Mouse (Mus musculus) adrenal gland, adult (tissue): ENCODE measurements around the gene Fev.
A peak's percentile ranks its signal among the peaks of the same experiment; 100 is the strongest.

ENCODE experiments used
- DNase-seq, 2 experiments: peaks; one replicate each; pipeline ENCODE4 v3.0.0; 2022 to 2023; ENCODE audit warnings: low spot score in 1 of 2; ENCODE audit not compliant: inconsistent age in 2 of 2

Fev gene

DNA sequence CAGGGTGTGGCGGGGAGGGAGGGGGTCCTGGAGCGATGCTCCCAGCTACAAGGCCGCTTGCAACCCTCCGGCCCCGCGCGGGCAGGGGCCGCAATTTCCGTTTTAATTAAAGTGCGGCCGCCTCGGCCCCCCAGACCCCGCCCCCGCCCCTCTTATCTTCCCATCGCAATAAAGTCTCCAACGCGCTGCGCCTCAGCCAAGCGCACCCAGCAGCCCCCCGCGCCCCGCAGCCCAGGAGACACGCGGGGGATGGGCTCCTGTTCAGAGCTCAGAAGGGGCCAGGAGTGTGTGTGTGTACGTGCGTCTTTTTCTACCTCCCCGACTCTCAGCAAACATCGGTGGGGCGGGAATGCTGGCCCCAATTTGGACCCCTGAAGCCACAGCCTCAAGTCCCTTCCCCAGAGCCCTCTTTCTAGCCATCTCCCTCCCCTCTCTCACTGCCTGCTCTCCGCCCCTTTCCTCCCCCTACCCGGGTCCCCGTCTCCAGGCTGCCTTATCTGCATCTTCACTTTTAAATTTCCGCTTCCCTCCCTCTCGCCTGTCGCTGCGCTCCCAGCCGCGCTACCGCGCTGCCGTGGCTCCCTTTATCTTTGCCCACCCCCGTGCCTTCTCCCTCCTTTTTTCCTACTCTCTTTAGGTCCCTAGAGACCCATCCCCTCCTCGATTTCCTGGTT is at the start of gene Fev:
Gene Fev, minus strand, starts transcription at position 51 of the 674 bp plus-strand sequence.
- DNase-seq, result peak in 1 of 2 experiments; percentile 28

DNA sequence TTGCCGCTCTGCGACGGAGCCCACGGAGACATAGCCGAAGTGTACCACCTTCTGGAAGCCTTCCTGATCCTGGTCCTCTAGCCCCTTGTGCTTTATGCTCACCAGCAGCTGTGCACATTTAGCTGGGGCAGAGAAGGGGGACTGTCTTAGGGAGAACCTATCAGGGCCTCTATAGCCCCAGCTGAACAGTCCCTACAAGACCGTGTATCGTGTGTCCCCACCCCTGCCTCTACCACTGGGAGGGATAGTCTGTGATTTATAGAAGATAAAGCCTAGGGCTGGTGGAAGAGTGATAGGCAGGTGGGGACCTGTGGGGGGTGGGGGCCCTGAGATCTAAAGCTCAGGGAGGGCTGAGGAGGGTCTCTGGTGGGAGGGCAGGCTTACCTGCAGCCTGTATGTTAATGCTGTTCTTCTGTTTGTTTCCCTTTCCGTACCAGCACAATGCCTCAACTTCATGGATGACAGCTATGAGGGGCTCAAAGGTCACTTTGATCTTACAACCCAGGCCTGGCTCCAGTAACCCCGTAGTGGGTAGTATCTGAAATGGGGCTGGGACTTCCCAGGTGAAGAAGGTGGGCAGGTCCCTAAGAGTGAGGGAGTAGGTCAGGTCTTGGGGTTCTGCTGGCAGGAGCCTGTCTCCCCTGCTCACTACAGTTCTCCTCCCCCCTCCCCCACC is 42.5 kb upstream of the Fev start:
- DNase-seq, result no peak

DNA sequence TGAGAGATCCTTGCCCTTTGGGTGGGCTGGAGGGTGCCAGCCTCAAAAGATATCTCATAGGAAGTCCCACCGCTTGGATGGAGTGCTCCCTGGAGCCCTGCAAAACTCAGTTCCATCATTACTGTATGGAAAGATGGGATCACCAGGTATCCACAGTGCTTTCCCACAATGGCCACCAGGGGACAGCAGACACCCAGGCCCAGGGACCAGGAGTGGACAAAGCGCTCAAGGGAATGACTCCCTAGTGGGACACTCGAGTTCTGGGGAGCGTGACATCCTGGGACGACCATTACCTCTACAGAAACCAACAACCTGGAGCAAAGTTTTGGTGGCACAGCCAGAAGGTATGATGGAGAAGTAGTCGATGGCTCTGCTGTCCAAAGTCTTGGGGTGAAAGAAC is 41.5 kb upstream of the Fev start:
- peak; percentile 47 to 84 for DNase-seq

DNA sequence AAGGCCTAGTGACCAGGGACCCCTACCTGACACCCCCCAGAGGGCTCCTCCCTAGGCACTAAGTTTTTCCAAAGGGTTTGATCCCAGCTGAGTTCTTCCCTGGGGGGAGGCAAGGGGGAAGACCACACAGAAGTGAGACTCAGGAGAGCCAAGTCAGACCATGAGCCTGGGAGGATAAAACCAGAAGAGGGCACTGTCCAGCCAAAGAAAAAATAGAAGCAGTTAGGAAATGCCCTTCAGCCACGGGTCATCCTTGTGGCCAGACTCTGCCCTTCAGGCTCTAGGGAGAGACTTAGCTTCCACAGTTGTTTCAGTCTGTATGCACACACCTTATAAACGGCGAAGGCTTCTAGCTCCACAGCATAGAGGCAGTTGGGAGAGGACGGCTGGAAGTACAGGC is 39.2 kb upstream of the Fev start:
- no peak for DNase-seq

DNA sequence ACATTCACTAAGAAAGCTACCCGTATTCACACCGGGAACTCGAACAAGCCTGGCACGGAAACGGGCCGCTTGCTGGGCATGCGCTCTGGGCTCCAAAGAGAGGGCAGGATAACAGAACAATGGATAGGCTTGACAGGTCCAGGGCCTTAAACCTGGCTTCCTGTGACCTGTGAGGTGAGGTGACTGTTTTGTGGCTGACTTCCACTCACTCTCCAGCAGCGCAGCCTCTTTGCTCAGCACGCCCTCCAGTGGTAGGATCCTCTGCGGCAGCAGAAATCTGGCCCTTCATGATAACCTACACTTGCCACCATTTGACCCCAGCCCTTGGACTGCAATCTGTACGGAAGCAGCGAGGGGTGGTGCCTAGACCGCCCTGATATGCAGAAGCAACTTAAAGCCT is 30.5 kb upstream of the Fev start:
- DNase-seq, result peak in 1 of 2 experiments; percentile 54

DNA sequence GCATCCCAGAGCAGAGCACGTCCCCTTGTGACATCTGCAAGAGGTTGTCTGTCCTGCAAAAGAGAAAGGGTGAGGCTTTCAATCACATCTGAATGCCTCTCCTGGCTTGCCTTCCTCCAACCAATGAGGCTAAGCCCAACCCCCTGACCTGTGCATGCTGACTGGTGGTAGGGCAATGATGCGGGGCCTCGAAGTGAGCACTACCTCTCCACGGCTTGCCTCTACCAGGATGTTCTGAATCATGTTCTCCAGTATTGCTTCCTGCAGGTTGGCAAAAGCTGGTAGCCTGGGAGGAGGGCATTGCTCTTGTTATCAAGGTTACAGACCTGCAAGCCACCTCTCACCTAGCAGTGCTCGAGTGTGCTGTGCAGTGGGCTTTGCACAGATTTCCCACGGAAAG is 17.0 kb upstream of the Fev start:
- DNase-seq, result peak in 1 of 2 experiments; percentile 31

DNA sequence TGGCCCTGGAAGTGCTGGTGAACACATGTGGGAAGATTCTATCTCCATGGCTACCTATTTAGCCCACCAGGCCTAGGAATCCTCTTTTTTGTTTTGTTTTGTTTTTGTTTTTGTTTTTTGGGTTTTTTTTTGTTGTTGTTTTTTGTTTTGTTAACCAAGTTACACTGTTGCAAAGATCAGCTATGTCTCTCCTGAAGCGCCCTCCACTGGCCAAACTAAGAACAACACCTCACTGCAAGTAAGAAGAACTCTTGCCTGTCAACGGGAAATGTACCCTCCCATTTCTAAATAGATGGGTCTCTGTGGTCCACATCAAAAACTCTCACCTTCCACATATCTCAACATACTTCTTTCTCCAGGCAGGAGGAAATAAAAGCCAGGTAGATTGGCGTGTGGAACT is 16.5 kb upstream of the Fev start:
- DNase-seq, result peak; percentile 48 to 86

DNA sequence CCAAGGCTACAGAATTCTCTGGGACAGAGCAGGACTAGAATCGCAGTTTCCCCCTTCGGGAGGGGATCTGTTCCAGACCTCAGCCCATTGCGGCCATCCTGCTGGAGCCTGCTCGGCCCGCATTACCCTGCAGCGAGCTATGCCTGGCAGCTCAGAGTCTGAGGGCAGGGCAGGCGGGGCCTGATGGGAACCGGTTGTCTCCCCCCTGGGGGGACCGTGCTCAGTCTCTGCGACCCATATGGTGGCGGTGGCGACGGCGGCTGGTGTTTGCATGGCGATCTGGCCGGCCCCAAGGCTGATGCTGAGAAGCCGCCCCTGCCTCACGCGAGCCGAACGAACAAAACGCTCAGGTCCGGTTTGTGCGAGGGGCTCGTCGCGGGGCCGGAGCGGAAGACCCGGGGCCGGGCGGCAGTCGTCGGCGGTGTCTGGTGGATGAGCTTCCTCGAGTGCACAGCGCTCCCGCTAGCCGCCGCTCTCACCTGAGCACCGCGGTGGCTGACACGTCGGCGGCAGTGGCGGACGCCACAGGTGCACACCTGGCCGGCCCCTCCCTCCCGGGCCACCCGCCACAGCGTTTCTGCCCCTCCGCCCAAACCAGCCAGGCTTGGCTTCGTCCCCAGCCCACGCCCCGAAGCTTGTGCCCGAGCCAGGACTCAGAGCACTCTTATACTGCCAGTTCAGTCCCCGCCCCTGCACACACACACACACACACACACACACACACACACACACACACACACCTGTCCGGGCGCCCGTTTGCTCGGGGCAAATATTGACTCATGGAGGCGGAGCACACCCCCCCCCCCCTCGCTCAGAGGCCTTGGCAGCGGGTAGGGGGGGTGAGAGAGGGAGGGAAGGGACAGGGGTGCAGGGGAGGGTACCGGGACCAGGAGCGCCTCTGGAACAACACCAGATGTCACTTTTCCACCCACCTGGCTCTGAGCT is 15.4 kb upstream of the Fev start:
- peak; percentile 51 to 63 for DNase-seq

DNA sequence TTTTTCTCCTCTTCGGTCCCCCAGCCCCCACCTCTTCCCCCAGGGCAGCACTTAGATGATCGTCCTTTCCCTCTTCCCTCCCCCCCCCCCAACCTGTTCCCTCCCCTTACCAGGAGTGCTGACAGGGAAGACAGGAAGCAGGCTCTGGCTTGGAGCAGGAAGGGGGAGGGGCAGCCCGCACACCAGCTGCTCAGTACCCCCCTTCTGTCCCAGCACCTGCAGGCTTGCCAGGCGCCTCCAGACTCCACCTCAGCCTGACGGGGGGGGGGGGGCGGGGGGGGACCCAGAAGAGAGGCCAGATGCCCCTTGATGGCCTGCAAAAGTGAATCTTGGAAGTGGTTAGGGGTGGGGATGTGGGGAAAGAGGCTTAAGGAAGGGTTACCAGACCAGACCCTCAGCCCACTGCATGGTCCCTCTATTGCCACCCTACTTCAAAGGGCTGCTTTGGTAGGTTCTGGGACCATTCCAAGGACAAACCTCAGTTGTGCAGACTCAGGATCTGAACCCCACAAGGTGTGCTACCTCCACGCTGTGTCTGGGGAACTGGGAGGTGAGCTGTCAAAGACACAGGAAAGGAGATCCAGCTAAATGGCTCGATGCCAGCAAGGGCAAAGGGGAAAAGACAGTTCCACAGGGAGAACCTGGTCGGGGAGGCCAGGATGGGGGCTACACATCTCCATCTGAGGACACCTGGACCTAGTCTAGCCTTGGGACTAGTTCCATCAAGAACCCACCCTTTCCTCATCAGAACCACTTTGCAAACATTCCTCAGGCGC is 13.6 kb upstream of the Fev start:
- DNase-seq, result peak in 1 of 2 experiments; percentile 30

DNA sequence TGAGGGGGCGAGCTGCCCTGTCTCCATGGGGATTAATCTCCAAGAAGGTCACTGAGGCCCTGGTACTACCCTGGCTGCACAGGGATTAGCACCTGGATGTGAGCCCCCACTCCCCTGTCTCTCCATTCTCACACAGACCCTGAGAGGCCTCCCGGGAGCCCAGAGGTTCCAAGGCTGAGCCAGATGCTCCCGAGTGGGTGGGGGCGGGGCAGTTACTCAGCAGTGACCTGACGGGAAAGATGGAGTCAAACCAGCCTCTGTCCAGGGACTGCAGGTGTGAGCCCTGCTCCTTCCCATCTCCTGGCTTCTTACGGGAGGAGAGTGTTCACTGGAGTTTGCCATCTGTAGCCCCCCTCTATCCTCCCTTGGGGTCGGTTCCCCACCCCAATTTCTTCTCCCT is 12.8 kb upstream of the Fev start:
- peak in 1 of 2 experiments; percentile 37 for DNase-seq

DNA sequence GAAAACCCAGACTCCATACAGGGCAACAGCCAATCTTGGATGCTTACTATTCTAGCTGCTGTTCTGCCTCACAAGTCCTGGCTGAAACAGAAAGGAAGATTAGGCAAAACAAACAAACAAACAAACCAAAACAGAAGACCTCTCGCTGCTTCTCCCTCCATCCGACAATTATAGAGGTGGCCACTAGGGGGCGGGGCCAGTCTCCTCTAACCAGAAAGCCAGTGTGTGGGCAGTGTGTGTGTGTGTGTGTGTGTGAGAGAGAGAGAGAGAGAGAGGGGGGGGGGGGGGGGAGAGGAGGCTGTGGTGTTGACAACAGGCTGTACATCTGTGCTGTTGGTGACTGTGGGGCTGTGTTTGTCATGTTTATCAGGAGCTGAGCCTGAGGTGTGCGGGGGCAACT is 9.7 kb upstream of the Fev start:
- DNase-seq, result peak; percentile 49 to 78

DNA sequence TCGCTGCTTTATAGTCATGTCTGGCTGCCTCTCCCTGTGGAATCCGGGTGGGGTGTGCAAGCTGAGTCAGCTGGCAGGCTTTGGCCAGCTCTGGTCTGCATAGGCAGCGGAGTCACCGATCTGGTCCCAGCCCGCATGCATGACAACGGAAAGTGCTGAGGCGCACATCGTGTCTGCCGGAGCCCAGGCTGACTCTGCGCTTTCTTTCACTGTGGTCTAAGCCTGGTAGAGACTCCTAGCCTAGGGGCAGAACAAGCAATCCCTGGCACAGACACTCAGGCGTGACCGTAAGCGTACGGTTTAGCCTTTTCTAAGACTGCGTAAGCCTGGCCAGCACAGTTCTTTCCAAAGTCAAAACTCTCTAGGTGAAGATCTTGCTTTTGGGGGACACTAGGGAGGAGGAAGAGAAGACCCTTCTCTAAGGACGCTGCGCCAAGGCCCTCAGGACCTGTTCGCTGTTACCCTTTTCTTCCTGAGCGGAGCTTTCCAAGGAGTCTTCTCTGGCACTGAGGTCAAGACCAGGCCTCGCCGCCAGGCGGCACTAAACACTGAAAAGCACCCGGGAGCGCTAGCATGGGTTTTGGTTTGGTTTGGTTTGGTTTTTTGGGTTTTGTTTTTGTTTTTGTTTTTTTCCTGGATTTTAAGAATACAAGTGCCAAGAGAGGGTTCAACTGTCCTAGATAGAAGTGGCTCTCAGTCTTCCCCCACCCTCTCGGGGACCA is 8.1 kb upstream of the Fev start, which contains the start of gene Cryba2:
Gene Cryba2, minus strand, starts transcription at position 10 of the 722 bp plus-strand sequence.
- DNase-seq, result peak; percentile 41 to 78

DNA sequence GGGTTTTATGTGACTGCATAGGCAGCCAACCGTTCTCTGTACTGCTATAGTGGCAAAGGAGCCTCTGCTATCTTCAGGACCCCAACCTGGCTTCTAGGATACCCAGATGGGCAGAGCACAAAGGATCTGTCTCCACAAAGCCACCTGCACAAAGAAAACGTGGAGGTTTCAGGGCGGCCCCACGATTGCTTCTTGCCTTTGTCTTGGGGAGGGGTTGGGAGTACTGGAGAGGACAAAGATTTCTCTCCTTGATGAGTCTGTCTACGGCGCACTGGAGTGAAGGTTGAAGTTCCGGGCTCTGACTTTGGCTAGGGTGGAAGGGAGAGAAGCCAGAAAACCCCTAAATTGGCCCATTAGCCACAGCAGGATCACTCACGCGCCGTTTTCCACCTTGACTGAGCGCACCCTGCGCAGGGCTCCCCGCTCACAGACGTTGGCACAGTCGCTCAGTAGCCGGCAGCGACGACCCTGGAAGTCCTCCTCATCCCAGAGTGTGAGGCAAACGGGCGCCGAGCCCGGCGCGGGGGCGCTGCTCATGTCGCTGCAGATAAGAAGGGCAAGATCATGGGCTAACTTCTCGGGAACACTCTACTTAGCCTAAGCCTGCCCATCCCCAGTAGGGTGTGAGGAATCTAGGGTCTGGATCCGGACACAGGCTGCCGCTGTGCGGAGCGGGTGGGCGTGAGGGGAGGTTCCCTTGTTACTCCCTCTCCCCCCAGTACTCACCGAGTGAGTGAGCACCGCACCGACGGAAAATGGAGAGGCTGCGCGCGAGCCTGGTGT is 7.3 kb upstream of the Fev start:
- DNase-seq, result no peak

DNA sequence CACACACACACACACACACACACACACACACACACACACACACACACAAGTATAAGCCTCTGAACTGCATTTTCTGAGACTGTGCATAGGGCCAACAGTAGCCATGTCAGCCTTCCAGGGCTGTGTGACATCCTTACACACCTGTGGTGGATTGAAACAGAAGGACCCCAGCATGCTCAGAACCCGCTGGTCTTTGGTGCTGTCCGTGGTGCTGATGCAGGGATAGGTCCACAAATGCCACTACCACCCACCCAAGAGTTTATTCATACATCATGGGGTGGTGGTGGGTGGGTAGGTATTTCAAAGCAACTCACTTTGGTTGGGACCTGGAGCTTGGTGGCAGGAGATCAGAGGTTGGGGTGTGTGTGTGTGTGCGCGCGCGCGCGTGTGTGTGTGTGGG is 6.3 kb upstream of the Fev start:
- peak in 1 of 2 experiments; percentile 66 for DNase-seq

DNA sequence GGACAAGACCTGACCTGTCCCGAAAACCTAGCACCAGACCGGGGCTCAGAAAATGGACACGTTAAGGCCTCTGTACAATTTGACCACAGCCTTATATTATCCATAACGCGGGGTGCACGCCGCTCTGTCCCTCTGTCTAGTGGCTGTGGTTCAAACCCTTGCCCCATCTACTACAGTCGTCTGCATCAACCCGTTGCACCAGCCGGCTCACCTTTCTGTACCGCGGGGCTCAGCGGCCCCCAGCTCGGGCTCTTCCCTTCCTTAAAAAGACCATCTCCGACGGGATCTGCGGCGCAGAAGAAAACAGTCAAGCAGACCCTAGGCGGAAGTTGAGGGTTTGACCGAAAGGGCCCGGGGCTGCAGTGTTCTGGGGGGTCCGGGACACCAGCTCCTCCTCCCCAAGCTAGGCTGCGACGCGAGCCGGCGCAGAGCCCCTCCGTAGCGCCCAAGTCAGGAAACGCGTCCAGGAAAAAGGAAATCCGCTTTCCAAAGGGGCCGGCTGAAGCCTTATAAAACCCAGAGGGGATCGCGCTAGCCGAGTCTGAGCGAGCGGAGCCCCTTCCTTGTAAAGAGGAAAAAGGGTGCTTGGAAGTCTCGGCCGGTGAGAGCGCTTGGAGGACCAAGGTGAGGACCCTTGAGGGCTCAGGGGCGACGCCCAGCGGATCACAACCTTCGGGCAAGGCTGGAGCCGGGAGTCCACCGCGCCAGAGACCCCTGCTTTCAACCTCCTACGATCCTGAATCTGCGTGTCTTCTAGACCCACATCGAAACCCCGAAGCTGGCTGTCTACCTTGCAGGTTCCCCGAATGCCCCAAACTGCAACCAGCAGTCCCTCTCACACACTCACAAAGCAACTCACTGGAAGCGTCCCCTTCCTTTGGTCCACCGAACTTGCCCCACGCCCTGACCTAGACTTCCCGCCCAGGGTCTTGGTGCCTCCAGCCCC is 750 bp downstream of the Fev start:
- peak in 1 of 2 experiments; percentile 28 for DNase-seq

DNA sequence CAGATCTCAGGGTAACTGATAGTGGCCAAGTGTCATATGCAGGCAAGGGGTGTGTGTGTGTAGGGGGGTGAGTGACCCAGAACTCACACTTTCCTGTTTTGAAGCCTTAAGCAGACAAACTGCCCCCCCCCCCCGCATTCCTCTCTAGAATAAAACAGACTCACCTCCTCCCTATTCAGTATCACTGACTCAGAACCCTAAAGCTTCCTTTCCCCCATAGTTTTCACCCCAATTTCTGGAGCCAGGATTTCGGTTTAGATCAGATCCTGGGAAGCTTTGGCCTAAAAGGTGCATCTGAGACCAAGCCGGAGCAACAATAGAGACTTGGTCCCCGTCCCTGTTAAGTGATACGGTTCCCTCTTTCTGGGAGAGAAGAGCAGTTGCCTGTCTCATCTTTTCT is 1.8 kb downstream of the Fev start:
- DNase-seq, result no peak

DNA sequence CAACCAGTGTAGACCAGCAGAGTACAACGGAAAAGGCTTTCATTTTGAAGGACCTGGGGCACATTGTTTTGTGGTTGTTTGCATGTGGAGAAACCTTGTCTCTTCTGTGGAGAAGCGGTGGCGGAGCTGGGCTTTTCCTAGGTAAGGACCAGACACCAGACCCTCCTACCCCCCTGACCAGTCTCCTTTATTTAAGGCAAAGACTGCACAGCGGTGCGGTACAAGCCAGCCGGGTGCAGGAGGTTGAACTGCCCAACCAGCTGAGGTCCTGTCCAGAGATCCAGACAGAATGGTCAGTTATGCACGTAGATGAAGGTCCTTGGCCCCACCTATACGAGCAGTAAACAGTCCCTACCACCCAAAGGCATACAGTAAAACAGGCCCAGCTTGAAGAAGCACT is 2.4 kb downstream of the Fev start:
- DNase-seq, result no peak

DNA sequence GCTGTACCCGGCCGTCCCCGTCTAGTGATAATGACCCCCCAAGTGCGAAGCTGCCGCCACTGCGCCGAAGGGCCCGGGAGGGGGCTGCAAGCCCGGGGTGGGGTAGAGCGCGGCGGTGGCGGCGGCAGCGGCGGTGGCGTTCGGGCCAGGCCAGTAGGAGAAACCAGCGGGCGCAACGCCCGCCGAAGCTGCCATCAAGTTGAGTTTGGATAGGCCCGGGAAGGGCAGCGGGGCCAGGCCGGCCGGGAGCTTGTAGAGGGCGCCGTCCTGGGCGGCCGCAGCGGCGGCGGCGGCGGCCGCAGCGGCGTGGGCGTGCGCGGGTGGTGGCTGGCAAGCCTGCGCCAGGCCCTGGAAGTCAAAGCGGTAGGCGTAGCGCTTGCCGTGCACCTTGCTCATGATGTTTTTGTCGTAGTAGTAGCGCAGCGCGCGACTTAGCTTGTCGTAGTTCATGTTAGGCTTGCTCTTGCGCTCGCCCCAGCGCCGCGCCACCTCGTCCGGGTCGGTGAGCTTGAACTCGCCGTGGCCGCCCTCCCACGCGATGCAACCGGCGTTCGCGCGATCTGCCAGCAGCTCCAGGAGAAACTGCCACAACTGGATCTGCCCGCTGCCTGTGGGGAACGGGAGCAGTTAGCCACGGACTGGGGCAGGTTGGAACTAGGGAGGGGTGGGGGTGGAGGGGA is 3.0 kb downstream of the Fev start:
- peak in 1 of 2 experiments; percentile 58 for DNase-seq
